Mouse (Mus musculus): ENCODE data around the gene Ugt1a6b.

GRCm38 (mm10) chr1:88213061-88213460 lies 110.0 kb downstream of the Ugt1a6b start:
- TF ChIP-seq POLR2A (IDR thresholded peaks at IDR 0.05; ENCODE audit: low read depth, low read length) (no peak), CTCF (IDR thresholded peaks at IDR 0.05; ENCODE audit: extremely low read depth, insufficient read depth, insufficient read length, insufficient replicate concordance) (no peak)

All from spleen, adult 2 months (tissue).